Mouse (Mus musculus) embryo, embryonic 10 days (tissue): ENCODE measurements around the gene Plppr2.

Source experiments
- DNase-seq: peaks from one replicate; pipeline ENCODE4 v3.0.0-alpha.2; 2015; ENCODE audit warnings: low spot score

The Plppr2 gene

GRCm38 (mm10) chr9:21932445-21933137 lies 4.2 kb upstream of the Plppr2 start:
- no peak for DNase-seq

GRCm38 (mm10) chr9:21934021-21934420 lies 2.8 kb upstream of the Plppr2 start:
- DNase-seq, result no peak

GRCm38 (mm10) chr9:21935466-21936131 lies 1.2 kb upstream of the Plppr2 start:
- no peak for DNase-seq

- DNase-seq, result no peak
Measured at GRCm38 (mm10) chr9:21937711-21938175, 910 bp downstream of the Plppr2 start.

GRCm38 (mm10) chr9:21938234-21938855 lies 1.5 kb downstream of the Plppr2 start:
- no peak for DNase-seq

- DNase-seq, result no peak
Measured at GRCm38 (mm10) chr9:21943046-21943445, 6.2 kb downstream of the Plppr2 start.

- no peak for DNase-seq
Measured at GRCm38 (mm10) chr9:21943638-21944037, 6.8 kb downstream of the Plppr2 start.

GRCm38 (mm10) chr9:21944267-21944666 lies 7.4 kb downstream of the Plppr2 start:
- DNase-seq, result peak; percentile 56

- peak; percentile 16 for DNase-seq
Measured at GRCm38 (mm10) chr9:21947540-21948130, 10.8 kb downstream of the Plppr2 start.

- DNase-seq, result no peak
Measured at GRCm38 (mm10) chr9:21948146-21948545, 11.3 kb downstream of the Plppr2 start.

- DNase-seq, result no peak
Measured at GRCm38 (mm10) chr9:21948790-21949189, 12.0 kb downstream of the Plppr2 start.

- DNase-seq, result peak; percentile 73
Measured at GRCm38 (mm10) chr9:21950322-21950721, 13.5 kb downstream of the Plppr2 start.

- DNase-seq, result no peak
Measured at GRCm38 (mm10) chr9:21951977-21952376, 15.1 kb downstream of the Plppr2 start.

GRCm38 (mm10) chr9:21953600-21953999 lies 16.8 kb downstream of the Plppr2 start:
- DNase-seq, result peak; percentile 53

GRCm38 (mm10) chr9:21954635-21955034 lies 17.8 kb downstream of the Plppr2 start:
- no peak for DNase-seq

GRCm38 (mm10) chr9:21955225-21955569 lies 18.4 kb downstream of the Plppr2 start:
- DNase-seq, result no peak

GRCm38 (mm10) chr9:21955570-21956281 lies 18.9 kb downstream of the Plppr2 start, which contains the start of gene Swsap1:
TSS of gene Swsap1 (plus strand) at chr9:21955755.
- peak; percentile 99 for DNase-seq

GRCm38 (mm10) chr9:21958372-21958771 lies 21.5 kb downstream of the Plppr2 start:
- no peak for DNase-seq

GRCm38 (mm10) chr9:21959244-21959643 lies 22.4 kb downstream of the Plppr2 start:
- no peak for DNase-seq

GRCm38 (mm10) chr9:21960135-21960534 lies 23.3 kb downstream of the Plppr2 start:
- no peak for DNase-seq

GRCm38 (mm10) chr9:21960558-21961208 lies 23.9 kb downstream of the Plppr2 start:
- peak; percentile 69 for DNase-seq
